In the genomic region with DNA sequence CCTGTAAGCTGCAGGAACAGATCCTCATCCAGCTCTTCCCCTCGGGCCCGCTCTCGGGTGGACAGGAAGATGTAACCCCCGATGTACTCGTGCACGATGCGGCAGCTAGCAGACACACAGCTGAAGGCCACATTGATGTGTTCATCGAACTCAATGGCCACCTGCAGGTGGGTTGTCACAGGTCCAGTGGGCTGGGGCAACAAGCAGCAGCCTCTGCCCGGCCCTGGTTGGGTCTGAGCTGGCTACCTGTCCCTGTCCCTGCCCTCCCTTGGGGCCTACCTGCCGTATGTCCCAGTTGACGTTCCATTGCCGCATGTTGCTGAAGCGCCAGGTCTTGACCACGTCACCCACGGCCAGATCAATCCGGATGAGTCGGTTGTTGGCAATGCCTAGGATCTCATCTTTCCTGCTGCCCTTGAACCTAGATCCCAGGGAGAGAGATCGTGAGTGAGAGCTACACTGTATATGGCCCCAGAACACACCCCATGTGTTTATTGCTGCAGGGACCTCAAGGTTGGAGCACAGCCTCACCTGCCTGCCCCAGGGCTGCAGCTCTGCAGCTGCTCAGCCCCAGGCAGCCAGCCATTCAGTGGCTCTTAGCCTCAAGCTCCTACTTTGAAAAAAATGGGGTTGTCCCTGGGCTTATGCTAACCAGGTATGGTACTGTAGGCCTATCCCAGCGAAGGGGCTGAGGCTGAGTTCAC, we compare ENCODE assay signal across 13 mouse cellular contexts.
"Had no signal": no experiment of that assay in that cellular context is flagged by ENCODE, and none has a peak within 500 bp of the region (broad histone marks: within the 10 kb centered on the region; RNA-seq: fewer than 3 reads in every experiment).

No protein-coding gene starts in this region.

- H3K4me3 ChIP-seq: limb, embryonic 15.5 days; liver, embryonic 12.5 days; midbrain, embryonic 15.5 days; neural tube, embryonic 12.5 days; stomach, embryonic 15.5 days had no signal

- H3K27ac ChIP-seq: limb, embryonic 15.5 days; liver, embryonic 12.5 days; macrophage; midbrain, embryonic 15.5 days; neural tube, embryonic 12.5 days; stomach, embryonic 15.5 days had no signal

- H3K9me3 ChIP-seq: limb, embryonic 15.5 days; liver, embryonic 12.5 days; megakaryocyte, embryonic 14.5 days; midbrain, embryonic 15.5 days; neural tube, embryonic 12.5 days; stomach, embryonic 15.5 days had no signal

- DNase-seq: layer of hippocampus, adult 9-11 months; layer of hippocampus, postnatal 36 days; left cerebral cortex, postnatal 4 days; lung, embryonic 14.5 days; lung, postnatal 14 days; spleen, adult 18-20 months had no signal

- H3K27me3 ChIP-seq: limb, embryonic 15.5 days; liver, embryonic 12.5 days; megakaryocyte, embryonic 14.5 days; midbrain, embryonic 15.5 days; neural tube, embryonic 12.5 days; stomach, embryonic 15.5 days had no signal
